Mouse (Mus musculus): Measurements from ENCODE around the gene A130010J15Rik. TPM values are rescaled to one million over a fixed set of nuclear protein-coding genes. Genes with fewer than 3 reads are reported as not detected.
A peak's percentile ranks its signal among the peaks of the same experiment; 100 is the strongest.

The A130010J15Rik gene
- polyA plus RNA-seq (2012; rRNA removed) = 5.0 and 6.6 TPM in 2 replicates

DNA sequence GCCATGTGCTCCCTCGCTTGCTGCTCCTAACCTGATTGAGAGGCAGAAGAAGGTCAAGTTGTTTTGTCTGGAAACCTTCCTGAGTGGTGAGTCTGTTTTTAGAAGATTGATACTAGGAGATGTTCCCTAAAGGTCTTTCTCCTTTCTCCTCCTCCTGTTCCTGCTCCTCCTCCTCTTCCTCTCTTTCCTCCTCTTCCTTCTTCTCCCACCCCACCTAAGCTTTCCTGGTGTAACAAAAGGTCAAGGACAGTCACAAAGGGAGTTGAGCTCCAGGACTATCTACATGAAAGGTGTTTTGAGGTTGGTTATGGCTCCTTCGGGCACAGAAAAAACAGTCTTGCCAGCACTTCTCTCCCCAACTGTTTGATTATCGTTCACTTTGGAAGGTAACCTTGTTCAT lies at the start of gene A130010J15Rik:
A130010J15Rik (plus strand) TSS at position 301 of the 400 bp plus-strand sequence.
- DNase-seq (ENCODE audit: low read depth, low spot score) = no peak

DNA sequence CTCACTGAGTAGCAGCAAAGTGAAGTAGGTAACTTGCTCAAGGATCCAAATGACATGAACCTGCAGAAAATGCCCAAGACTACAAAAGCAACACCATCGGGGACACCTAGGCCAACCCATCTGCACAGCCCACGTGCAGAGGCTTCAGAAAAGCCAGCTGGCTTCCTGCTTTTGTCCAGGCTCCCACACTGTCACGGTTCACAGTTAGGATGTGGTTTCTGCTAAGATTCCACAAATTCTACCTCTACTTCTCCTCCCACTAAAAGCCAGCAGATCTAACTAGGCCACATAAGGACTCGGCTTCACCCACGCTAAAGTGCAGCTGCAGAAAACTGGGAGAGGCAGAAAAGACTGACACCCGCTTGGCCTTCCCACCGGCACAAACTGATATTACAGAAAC lies 45.1 kb upstream of the A130010J15Rik start:
- DNase-seq (ENCODE audit: low read depth, low spot score) = no peak
- WGBS = 87% methylated on average over 7 of the region's 7 CpGs

More for the DNA sequence above, at the start of gene A130010J15Rik:
- WGBS = 73% methylated on average over 3 of the region's 3 CpGs

DNA sequence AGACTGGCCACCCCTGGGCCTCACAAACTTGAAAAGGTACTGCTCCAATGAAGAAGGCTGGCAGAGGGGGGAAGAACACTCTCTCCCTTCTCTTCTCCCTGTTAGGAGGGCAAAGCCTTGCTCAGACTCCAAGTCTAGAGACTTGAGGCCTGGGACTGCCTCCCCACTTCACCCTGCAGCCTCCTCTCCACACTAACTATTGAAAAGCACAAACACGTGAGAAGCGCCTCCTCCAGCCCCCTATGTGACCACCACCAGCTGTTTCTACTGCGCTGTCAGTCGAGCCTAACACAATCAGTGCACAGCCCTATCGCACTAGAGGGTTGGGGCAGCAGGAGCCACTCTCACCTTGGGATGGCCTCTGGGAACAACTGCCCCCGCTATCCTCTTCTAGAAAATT lies 44.6 kb upstream of the A130010J15Rik start:
- 86% methylated on average over 6 of the region's 6 CpGs for WGBS
- DNase-seq (ENCODE audit: low read depth, low spot score) = no peak

DNA sequence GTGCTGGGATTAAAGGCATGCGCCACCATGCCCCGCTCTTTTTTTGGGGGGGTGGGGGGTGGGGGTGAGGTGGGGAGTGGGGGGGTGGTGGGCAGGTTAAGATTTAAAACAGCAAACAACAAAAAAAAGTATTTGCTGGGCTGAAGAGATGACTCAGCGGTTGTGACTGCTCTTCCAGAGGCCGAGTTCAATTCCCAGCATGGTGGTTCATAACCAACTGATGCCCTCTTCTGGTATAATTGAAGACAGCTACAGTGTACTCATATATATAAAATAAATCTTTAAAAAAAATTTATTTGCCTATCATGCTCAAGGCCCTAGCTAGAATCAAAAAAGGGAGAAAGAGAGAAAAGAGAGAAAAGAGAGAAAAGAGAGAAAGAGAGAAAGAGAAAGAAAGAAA lies 42.0 kb upstream of the A130010J15Rik start:
- WGBS = 67% methylated on average over 4 of the region's 4 CpGs

DNA sequence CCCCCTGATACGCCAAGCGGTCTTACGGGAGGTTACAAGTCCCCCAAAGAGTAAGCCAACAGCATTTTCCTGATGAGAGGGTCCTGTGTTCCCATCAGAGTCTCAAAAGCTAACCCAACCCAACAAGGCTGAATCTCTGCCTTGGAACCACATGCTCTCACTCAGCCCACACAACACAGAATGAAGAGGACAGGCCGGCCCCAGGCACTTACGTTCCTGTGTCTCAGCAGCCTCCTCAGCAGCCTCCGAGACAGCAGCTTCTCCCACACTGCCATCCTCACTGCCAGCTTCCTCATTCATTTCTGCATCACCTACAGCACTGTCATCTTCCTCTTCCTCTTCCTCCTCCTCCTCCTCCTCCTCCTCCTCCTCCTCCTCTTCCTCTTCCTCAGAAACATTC lies 39.8 kb upstream of the A130010J15Rik start:
- 94% methylated on average over 6 of the region's 6 CpGs for WGBS
- DNase-seq (ENCODE audit: low read depth, low spot score) = no peak

More for the DNA sequence above, 42.0 kb upstream of the A130010J15Rik start:
- no peak for DNase-seq (ENCODE audit: low read depth, low spot score)

DNA sequence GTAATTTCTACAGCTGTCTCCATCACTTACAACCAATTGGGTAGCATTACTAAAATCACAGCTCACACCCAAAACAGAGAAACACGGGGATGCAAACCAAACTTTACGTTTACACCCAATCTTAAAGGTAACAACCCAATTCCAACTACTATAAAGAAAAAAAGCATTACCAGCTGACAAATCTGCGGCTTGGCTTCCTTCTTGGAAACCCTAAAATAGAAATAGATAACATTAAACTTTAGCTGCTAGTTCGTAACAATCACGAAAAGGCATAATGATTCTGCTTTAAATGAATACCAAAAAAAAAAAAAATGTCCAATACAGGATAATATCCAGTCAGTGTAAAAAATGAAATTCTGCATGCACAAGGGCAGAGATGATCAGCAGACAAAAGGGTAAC lies 38.5 kb upstream of the A130010J15Rik start:
- DNase-seq (ENCODE audit: low read depth, low spot score) = no peak
- 13% methylated on average over 5 of the region's 5 CpGs for WGBS

DNA sequence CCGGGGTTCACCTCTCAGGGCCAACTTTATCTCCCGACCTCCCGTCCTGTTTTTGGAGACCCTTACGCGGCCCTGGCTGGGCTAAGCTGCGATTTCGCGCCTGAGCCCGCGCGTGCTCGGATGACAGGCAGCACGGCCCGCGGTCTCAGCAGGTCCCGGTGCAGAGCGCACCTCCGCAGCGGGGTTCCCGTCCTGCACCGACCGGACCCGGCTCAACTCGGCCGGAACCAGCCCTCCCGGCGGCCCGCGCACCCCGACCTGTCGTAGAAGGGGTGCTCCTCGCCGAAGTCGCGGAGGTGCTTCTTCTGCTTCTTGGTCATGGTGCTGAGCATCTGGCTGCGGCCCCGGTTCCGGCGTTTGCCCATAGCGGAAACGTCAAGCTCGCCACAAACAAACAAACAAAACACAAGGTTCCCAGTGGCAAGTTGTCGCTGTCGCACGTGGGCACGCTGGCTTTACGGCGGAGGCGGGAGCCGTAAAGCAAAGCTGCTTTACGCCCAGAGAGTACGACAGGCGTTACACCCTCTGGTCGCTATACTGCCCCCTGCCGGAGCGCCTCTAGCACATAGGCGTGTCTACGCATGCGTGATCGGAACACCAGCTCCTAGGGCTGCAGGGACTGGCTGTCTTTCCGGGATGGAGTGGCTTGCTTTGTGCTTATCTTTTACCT lies 37.9 kb upstream of the A130010J15Rik start, which contains the start of gene Diexf:
Diexf (minus strand) TSS at position 487 of the 670 bp plus-strand sequence.
- under 1% methylated on average over 61 of the region's 61 CpGs for WGBS
- peak; percentile 97 for DNase-seq (ENCODE audit: low read depth, low spot score)

DNA sequence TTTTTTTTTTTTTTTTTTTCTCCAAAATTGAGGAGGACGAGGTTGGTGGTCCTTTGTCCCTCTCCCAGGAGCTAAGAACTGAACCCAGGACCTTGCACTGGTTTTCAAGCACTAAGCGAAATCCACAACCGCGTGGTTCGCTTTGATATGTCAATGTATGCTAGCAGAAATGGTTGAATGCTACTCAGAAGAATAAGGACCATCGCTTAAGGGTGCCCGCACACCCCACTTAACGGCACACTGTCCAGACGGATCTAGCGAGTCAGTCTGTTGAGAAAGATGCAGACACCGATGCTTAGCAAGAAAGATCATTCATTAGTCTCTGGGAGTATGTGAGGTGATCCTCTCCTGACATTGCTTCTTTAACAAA lies 37.4 kb upstream of the A130010J15Rik start:
- 16% methylated on average over 11 of the region's 11 CpGs for WGBS
- no peak for DNase-seq (ENCODE audit: low read depth, low spot score)

DNA sequence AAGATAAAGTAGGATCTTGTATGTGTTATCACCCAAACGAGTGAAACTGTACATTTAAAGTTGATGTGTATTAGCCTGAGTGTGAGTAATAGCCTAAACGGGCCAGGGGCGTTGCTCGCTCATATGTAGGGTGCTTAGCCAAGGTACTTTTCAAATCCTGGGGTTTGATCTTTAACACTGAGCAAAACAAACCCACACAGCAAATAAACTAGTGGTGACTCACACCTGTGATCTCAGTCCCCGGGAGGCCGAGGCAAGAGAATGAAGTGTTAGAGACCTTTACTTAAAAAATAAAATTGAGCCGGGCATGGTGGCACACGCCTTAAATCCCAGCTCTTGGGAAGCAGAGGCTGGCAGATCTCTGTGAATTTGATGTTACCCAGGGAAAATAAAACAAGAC lies 37.0 kb upstream of the A130010J15Rik start:
- no peak for DNase-seq (ENCODE audit: low read depth, low spot score)
- 21% methylated on average over 8 of the region's 8 CpGs for WGBS

DNA sequence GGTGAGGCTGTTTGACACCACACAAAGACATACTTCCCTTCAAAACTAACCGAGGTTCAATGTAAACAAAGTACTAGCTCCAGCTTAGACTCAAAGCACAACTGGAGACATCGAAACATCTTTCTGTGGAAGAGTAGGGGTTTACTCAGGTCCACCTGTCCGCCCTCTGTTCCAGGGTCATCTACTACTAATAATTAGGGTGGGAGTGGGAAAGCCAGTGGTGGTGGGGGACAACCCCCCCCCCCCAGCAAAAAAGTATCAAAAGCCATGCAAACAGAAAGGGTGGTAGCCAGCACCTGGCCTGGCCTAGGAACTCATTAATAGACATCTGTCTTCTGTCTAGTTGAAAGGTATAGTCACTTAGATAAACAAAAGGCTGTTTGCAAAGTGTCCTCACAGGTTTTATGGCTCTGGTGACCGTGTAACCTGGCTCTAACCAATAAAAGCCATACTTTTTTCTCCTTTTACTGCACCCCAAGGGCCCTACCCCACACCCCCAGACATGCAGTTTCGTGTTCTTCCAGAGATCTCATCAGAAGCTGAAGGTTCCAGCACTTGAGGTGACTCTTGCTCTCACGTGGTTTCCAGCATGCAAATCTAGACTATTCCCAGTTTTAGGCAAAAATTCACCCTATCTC lies 36.4 kb upstream of the A130010J15Rik start:
- WGBS = 23% methylated on average over 6 of the region's 6 CpGs
- peak; percentile 57 for DNase-seq (ENCODE audit: low read depth, low spot score)

DNA sequence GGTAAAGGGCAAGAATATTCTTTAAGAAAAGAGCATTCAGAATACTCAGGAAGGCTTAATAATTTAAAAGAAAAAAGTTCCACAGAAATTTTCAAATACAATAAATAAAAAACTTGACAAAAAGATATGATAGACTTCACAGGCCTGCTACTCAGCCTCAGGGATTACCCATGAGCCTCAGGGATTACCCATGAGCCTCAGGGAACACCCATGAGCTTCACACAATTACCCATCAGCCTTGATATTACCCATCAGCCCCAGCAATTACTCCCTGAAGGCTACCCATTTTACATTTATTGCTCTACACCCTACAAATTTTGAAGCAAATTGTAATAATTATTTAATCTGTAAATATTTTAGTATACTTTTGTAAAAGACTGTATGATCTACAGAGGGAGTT lies 35.5 kb upstream of the A130010J15Rik start:
- DNase-seq (ENCODE audit: low read depth, low spot score) = no peak

DNA sequence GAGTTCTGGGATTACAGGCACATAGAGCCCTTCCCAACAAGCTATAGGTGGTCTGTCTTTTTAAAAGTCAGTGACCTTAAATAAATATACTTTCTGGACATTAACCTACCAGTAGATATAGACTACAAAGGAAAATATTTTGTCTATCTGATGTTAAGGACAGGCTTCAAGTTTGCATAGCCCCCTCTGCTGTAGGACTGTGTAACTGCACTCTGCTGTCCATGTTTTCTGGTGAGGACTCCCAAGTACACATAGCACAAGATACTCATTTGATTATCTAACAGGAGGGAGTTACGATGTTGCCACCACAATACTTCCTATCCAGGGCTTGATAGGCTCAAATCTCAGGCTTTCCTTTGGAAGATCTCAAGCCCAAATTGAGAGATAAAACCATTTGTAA lies 34.1 kb upstream of the A130010J15Rik start:
- 91% methylated on average over 1 of the region's 1 CpGs for whole genome bisulfite sequencing
- DNase-seq (ENCODE audit: low read depth, low spot score) = no peak

DNA sequence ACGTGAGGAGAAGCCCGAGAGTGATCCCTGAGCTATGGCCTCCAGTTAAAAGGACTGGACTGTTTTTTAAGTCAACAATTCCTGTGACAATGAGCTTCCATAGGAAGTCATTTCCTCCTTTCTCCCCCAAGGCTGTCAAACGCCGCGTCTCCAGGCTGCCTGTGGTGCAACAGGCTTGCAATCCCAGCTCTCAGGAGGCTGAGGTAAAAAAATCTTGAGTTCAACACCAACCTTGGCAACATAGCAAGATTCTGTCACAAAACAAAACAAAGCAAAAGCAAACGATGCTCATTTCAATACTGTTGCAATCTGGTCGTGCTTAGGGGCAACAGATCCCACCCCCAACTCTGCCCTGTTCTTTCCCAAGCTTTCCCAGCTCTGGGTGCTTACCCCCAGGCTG lies 29.8 kb upstream of the A130010J15Rik start:
- 22% methylated on average over 7 of the region's 7 CpGs for WGBS
- no peak for DNase-seq (ENCODE audit: low read depth, low spot score)

DNA sequence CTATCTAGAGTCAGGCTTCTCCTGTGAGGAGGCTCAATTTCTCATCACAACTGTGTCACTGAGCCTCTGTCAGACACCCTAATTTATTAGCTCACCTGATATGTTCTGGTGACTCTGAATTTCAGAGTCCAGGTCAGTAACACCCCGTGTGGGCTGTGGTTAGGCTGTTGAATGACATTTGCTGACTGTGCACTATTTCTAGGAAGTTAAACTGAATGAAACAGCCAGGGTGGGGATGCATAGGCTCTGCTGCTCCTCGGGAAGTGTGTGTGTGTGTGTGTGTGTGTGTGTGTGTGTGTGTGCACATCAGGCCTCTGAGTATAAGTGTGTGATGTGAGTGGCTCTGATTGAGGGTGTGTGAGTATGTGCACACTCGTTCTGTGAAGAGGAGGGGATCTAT lies 29.2 kb upstream of the A130010J15Rik start:
- WGBS = 35% methylated on average over 3 of the region's 3 CpGs
- DNase-seq (ENCODE audit: low read depth, low spot score) = no peak

DNA sequence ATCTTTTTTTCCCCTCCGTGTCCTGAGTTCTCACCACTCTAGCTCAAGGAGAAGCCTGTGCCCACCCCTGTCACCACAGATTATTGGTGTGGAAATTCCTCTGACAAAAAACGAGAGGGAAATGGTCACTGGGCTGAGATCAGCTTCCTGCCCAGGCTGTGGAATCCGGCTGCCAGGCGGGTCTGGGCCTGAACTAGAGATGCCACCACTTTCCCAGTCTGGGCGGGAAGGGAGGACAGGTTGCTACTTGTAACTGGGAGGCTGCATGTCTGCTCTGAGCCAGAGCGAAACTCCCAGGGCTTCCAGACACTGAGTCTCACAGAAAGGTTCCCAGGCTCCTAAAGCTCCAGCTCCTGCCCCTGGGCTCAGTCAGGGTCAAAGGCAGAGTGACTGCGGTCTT lies 26.7 kb upstream of the A130010J15Rik start:
- DNase-seq (ENCODE audit: low read depth, low spot score) = no peak
- WGBS = 81% methylated on average over 7 of the region's 7 CpGs

DNA sequence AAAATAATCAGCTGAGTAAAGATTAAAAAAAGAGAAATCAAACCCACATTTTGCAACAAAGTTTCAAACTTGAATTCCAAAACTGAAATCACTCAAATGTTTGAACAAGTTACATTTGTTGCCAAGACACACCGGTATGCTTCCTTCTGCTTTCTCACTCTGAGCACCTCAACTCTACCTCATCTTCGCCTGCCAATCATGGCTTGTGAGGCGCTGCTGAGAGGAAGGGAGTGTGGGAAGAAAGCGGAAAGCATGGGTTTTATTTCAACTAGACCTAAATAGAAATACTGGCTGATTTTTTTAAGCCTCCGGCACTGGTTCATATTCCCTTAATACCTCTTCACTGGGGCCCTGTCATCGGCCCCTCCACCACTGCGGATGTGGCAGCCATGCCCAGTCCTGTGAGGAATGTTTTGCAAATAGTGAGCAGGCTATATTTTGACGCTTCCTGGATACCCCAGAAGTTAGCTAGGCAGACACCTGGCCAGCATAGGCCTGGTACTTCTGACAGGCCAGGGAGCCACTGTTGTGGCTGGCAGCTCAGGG lies 25.3 kb upstream of the A130010J15Rik start:
- DNase-seq (ENCODE audit: low read depth, low spot score) = no peak
- WGBS = 85% methylated on average over 8 of the region's 8 CpGs

DNA sequence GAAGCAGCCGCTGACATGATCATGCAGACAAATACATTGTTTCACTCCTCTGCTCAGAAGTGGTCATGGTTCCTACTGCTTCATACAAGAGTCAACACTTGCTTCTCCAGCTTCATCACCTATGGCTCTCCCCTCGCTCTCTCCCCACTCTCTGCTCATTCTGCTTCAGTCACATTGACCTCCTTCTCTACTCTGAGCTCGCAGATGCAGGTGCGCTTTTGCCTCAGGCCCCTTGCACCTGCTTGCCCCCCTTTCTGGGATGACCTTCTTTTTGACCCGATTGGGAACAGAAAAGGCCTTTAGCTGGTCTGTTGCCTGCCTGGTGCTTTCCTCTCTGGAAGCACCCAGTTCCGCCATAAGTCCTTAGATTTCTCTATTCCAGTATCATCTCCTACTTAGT lies 23.3 kb upstream of the A130010J15Rik start:
- no peak for DNase-seq (ENCODE audit: low read depth, low spot score)
- WGBS = 92% methylated on average over 6 of the region's 6 CpGs

DNA sequence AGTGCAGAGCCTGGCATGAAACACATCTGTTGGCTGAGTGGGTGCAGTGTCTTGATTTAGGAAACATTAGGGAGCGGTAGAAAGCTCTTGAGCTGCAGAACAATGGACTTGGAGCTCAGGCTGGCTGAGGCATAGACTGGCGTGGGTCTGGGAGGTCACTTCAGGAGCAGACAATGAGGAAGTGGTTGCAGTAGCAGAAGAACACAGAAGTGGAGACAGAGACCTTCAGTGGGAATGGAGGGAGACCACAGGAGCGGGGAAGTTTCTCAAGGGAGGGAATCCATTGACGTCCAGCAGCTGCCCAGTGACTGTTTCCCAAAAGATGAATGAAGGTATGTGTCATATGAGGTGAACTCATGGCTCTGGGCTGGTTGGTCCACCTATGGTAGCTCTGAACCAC lies 22.7 kb upstream of the A130010J15Rik start:
- WGBS = 75% methylated on average over 4 of the region's 4 CpGs
- DNase-seq (ENCODE audit: low read depth, low spot score) = no peak

DNA sequence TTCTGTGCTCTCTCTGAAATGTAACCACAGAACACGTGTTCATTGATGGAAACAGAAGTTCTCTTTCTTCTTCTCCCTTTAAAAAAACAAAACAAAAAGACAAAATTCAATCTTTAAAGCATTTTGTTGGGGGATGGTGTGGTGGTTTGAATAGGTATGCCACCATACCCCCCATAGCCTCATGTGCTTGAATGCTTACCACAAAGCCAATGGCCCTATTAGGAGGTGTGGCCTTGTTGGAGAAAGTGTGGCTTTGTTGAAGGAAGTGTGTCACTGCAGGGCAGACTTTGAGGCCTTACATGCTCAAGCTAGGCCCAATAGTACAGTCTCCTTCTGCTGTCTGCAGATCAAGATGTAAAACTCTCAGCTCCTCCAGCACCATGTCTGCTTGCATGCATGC lies 21.4 kb upstream of the A130010J15Rik start:
- WGBS = 71% methylated on average over 1 of the region's 1 CpGs
- no peak for DNase-seq (ENCODE audit: low read depth, low spot score)

DNA sequence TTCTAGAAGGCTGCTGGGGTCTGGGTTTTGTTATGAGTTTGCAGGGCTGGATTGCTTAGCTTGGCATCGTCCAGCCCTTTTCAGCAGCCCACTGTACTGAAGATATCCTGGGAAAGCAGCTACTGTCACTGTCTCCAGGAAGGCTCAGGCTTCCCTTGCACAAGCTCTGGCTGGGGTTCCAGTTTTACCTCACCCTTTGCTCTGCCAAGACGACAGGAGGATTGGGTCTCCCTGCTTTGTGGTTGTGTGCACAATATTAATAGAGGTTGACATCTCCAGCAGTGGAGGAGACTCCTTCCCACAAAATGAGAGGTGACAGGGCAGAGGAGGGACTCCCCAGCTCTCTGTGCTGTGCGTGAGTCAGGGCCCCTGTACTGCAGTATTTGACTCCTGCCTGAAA lies 18.6 kb upstream of the A130010J15Rik start:
- WGBS = 70% methylated on average over 3 of the region's 3 CpGs
- no peak for DNase-seq (ENCODE audit: low read depth, low spot score)

DNA sequence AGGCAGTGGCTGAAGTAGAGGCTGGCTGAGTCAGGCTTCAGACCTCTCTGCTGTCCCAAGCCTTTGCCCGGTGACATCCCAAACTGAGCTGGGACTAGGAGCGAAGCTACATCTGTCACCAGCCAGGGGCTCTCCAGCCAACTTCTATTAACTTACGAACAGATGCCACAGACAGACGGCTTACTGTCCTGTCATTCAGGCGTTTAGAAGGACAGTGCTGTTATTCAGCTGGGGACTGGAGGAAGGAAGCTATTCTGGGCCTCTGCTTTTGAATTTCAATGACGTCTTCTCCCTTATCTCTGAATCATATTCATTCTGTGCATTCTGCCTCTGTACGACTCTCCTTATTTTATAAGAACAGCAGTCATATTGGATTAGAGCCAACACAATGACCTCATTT lies 16.7 kb upstream of the A130010J15Rik start:
- DNase-seq (ENCODE audit: low read depth, low spot score) = no peak
- 41% methylated on average over 7 of the region's 7 CpGs for WGBS

All from large intestine, adult 2 months (tissue).